Mouse (Mus musculus): ENCODE measurements at regions not wholly inside any gene's neighbourhood (a gene's known extent, or its start where the extent isn't known, plus 50 kb on each side); places are given as distances from the start of the nearest gene placed in this dataset.

DNA sequence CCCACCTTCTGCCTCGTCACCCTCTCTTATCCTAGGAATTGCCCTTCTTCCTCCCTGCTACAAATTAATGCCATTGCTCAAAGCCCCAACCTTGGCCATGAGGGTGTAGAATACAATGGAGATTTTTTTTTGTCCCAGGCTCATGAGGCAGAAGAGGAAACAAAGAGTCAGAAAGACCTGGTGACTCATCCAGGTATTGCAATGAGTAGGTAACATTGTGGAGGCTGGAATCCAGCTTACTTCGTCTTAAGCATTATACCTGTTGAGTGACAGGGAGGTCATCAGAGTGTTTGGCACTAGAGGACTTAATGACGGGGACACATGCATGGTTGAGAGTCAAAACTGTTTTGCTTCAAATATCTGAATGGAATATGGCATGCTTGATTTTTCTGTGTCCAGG lies 355.9 kb upstream of the 3110018I06Rik start:
- no peaks in the 10 kb centered on the region for H3K27me3 ChIP-seq (ENCODE audit: insufficient read depth, low read length)
- H3K4me1 ChIP-seq (ENCODE audit: insufficient read depth, low read length), result no peaks in the 10 kb centered on the region; the same call in 1 of the 2 replicates
- H3K9ac ChIP-seq (replicated peaks; ENCODE audit: low read length), result no peak overlapping the region
- no peak for ATAC-seq
- DNase-seq (ENCODE audit: low spot score), result no peak
- TF ChIP-seq CTCF (IDR thresholded peaks at IDR 0.05; ENCODE audit: low read depth), result no peak
- 79% methylated on average over 3 of the region's 3 CpGs for whole genome bisulfite sequencing
- H3K4me3 ChIP-seq (ENCODE audit: low read length), result no peak overlapping the region
- no peaks in the 10 kb centered on the region for H3K9me3 ChIP-seq (ENCODE audit: low read length)
- no peak overlapping the region for H3K27ac ChIP-seq
- H3K36me3 ChIP-seq (ENCODE audit: insufficient read depth, low read length), result no peaks in the 10 kb centered on the region
- H3K4me2 ChIP-seq (ENCODE audit: low read depth, low read length), result no peak overlapping the region

DNA sequence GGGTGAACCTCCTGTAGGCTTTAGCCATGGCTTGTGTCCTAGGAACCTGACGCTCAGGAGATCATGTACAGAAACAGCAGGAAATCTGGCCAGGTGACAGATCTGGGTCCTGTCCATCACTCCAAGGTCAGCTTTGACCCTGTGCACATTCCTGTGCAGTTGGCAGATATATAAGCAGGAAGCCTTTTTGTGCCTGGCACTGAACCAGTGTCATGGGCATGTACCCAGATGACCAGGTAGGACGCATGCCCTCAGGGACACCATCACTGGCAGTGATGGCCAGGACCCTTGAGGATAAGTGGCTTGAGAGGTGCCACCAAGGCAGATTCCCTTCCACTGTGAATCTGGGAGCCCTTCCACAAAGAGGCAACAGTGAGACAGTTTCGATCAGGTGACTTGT lies 354.1 kb upstream of the 3110018I06Rik start:
- Histone ChIP-seq H3K9me3 (ENCODE audit: low read length) (no peaks in the 10 kb centered on the region), H3K4me2 (ENCODE audit: low read depth, low read length) (no peak overlapping the region), H3K4me1 (ENCODE audit: insufficient read depth, low read length) (no peaks in the 10 kb centered on the region; the same call in 1 of the 2 replicates), H3K4me3 (ENCODE audit: low read length) (no peak overlapping the region), H3K36me3 (ENCODE audit: insufficient read depth, low read length) (no peaks in the 10 kb centered on the region), H3K27me3 (ENCODE audit: insufficient read depth, low read length) (no peaks in the 10 kb centered on the region), H3K27ac (no peak overlapping the region), H3K9ac (replicated peaks; ENCODE audit: low read length) (no peak overlapping the region)
- DNase-seq (ENCODE audit: low spot score) (no peak), ATAC-seq (no peak)
- no peak for TF ChIP-seq CTCF (IDR thresholded peaks at IDR 0.05; ENCODE audit: low read depth)
- 88% methylated on average over 3 of the region's 3 CpGs for WGBS

DNA sequence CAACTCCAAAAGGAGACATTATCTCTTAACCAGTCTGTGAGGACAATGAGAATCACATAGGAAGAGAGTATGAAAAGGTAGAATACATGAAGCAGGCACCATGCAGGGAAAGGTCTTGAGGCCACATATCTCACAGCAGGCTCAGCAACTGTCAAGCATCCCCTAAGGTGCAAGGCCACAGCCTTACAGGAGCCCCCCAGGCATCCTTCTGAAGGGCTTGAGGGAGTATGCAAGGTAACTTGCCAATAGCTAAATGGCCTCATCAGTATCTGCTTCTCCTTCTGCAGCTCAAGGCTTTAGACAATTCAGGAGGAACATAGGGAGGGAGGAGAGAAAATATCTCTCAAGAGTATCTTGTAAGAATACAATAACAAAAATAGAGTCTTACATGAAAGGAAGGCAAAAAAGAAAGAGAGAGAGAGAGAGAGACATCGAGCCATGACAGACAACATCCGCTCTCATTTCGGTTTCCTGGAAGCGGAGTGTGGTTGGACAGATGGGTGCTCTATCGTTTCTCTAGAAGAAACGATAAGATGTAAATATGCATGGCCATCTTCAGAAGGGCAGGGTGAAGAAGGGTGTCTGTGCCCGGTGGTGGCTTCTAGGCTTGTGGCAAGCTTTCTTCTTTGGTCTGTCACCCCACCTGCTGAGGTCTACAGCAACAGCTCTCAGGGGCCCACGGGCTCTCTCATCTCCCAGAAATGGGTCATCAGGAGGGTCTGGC lies 349.6 kb upstream of the 3110018I06Rik start:
- Histone ChIP-seq H3K27ac (no peak overlapping the region), H3K9ac (replicated peaks; ENCODE audit: low read length) (no peak overlapping the region), H3K36me3 (ENCODE audit: insufficient read depth, low read length) (no peaks in the 10 kb centered on the region), H3K4me3 (ENCODE audit: low read length) (no peak overlapping the region), H3K4me2 (ENCODE audit: low read depth, low read length) (no peak overlapping the region), H3K9me3 (ENCODE audit: low read length) (no peaks in the 10 kb centered on the region), H3K27me3 (ENCODE audit: insufficient read depth, low read length) (no peaks in the 10 kb centered on the region), H3K4me1 (ENCODE audit: insufficient read depth, low read length) (no peaks in the 10 kb centered on the region; the same call in 1 of the 2 replicates)
- ATAC-seq (no peak), DNase-seq (ENCODE audit: low spot score) (no peak)
- TF ChIP-seq CTCF (IDR thresholded peaks at IDR 0.05; ENCODE audit: low read depth), result no peak
- 91% methylated on average over 8 of the region's 8 CpGs for whole genome bisulfite sequencing

DNA sequence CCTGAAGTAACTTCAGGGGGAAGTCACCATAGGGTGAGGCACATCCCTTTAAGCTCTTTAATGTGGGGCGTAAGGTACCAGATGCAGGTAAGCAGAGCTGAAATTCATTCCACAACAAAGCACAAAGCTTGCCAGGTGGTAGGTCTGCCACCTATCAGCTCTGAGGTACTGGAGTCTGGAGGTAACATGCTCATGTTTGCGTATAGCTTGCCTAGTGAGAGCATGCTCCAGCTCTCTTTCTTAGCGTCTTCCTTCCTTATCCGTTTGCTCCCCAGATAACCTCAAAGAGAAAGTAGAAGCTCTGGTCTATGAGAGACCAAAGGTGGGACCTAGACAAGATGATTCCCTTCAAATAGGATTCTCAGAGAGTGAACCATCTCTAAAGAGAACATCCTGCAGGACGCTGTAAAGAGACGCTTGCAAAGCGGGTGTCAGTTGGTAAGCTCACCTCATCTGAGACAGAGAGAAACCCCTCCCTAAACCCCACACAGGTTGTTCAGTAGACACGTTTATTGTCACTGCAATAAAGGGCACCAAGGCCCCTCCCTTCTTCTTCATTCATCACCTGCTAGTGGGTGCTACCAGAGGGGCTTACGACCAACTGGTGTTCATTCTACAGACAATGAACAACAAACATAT lies 347.4 kb upstream of the 3110018I06Rik start:
- no peaks in the 10 kb centered on the region for H3K27me3 ChIP-seq (ENCODE audit: insufficient read depth, low read length)
- H3K9ac ChIP-seq (replicated peaks; ENCODE audit: low read length), result no peak overlapping the region
- no peaks in the 10 kb centered on the region for H3K36me3 ChIP-seq (ENCODE audit: insufficient read depth, low read length)
- no peak for TF ChIP-seq CTCF (IDR thresholded peaks at IDR 0.05; ENCODE audit: low read depth)
- no peak for DNase-seq (ENCODE audit: low spot score)
- no peak overlapping the region for H3K4me3 ChIP-seq (ENCODE audit: low read length)
- ATAC-seq, result no peak
- no peak overlapping the region for H3K4me2 ChIP-seq (ENCODE audit: low read depth, low read length)
- 92% methylated on average over 9 of the region's 9 CpGs for WGBS
- no peaks in the 10 kb centered on the region for H3K4me1 ChIP-seq (ENCODE audit: insufficient read depth, low read length)
- no peaks in the 10 kb centered on the region for H3K9me3 ChIP-seq (ENCODE audit: low read length)
- no peak overlapping the region for H3K27ac ChIP-seq

- no peaks in the 10 kb centered on the region for H3K9me3 ChIP-seq (ENCODE audit: low read length)
- ATAC-seq, result no peak
- H3K4me2 ChIP-seq (ENCODE audit: low read depth, low read length), result no peak overlapping the region
- H3K36me3 ChIP-seq (ENCODE audit: insufficient read depth, low read length), result no peaks in the 10 kb centered on the region
- H3K27ac ChIP-seq, result no peak overlapping the region
- H3K4me3 ChIP-seq (ENCODE audit: low read length), result no peak overlapping the region
- H3K9ac ChIP-seq (replicated peaks; ENCODE audit: low read length), result no peak overlapping the region
- 94% methylated on average over 6 of the region's 6 CpGs for WGBS
- DNase-seq (ENCODE audit: low spot score), result no peak
- TF ChIP-seq CTCF (IDR thresholded peaks at IDR 0.05; ENCODE audit: low read depth), result no peak
- no peaks in the 10 kb centered on the region for H3K4me1 ChIP-seq (ENCODE audit: insufficient read depth, low read length)
- H3K27me3 ChIP-seq (ENCODE audit: insufficient read depth, low read length), result no peaks in the 10 kb centered on the region
These were observed 346.2 kb upstream of the 3110018I06Rik start for GRCm38 (mm10) chr12:107142226-107142625.

GRCm38 (mm10) chr12:107146608-107147121 lies 341.8 kb upstream of the 3110018I06Rik start:
- no peak for ATAC-seq
- Histone ChIP-seq H3K36me3 (ENCODE audit: insufficient read depth, low read length) (no peaks in the 10 kb centered on the region), H3K4me1 (ENCODE audit: insufficient read depth, low read length) (no peaks in the 10 kb centered on the region), H3K9me3 (ENCODE audit: low read length) (no peaks in the 10 kb centered on the region), H3K9ac (replicated peaks; ENCODE audit: low read length) (no peak overlapping the region), H3K27ac (no peak overlapping the region), H3K4me2 (ENCODE audit: low read depth, low read length) (no peak overlapping the region), H3K27me3 (ENCODE audit: insufficient read depth, low read length) (no peaks in the 10 kb centered on the region), H3K4me3 (ENCODE audit: low read length) (no peak overlapping the region)
- no peak for TF ChIP-seq CTCF (IDR thresholded peaks at IDR 0.05; ENCODE audit: low read depth)
- WGBS, result 88% methylated on average over 5 of the region's 5 CpGs
- no peak for DNase-seq (ENCODE audit: low spot score)

- Histone ChIP-seq H3K36me3 (ENCODE audit: insufficient read depth, low read length) (no peaks in the 10 kb centered on the region), H3K9ac (replicated peaks; ENCODE audit: low read length) (no peak overlapping the region), H3K4me2 (ENCODE audit: low read depth, low read length) (no peak overlapping the region), H3K27me3 (ENCODE audit: insufficient read depth, low read length) (no peaks in the 10 kb centered on the region), H3K4me3 (ENCODE audit: low read length) (no peak overlapping the region), H3K27ac (no peak overlapping the region), H3K4me1 (ENCODE audit: insufficient read depth, low read length) (no peaks in the 10 kb centered on the region), H3K9me3 (ENCODE audit: low read length) (no peaks in the 10 kb centered on the region)
- DNase-seq (ENCODE audit: low spot score), result no peak
- no peak for ATAC-seq
- TF ChIP-seq CTCF (IDR thresholded peaks at IDR 0.05; ENCODE audit: low read depth), result no peak
- WGBS, result 74% methylated on average over 8 of the region's 8 CpGs
These were observed 340.0 kb upstream of the 3110018I06Rik start for GRCm38 (mm10) chr12:107148451-107148850.

All from hindbrain, postnatal 0 days (tissue).